Mouse (Mus musculus) kidney, embryonic 16.5 days (tissue): Measurements from ENCODE around the gene Olfr360. TPM values are rescaled to one million over a fixed set of nuclear protein-coding genes. Genes with fewer than 3 reads are reported as not detected.
"Not testable (repeated sequence)": the region's sequence is repeated elsewhere in the genome, so short reads cannot be mapped to it uniquely, and the experiment has no call there.

Experiments
- ATAC-seq: fragments of 200-750 bp; cut with Nextera tagmentation; 2 replicates; pipeline ENCODE4 v1.8.0; 2017; ENCODE audit warnings: moderate TSS enrichment; ENCODE audit not compliant: low FRiP score, low TSS enrichment
- H3K27ac ChIP-seq: fragments of 300-500 bp; sonication (generic); 2 replicates; pipeline ENCODE4 v1.5.1; 2014; ENCODE audit warnings: low read length
- H3K27me3 ChIP-seq: fragments of 300-500 bp; sonication (generic); 2 replicates; pipeline ENCODE4 v1.6.1; 2014; ENCODE audit warnings: low read length, control low read depth, mixed read lengths; ENCODE audit not compliant: insufficient read depth
- H3K36me3 ChIP-seq: fragments of 300-500 bp; sonication (generic); 2 replicates; pipeline ENCODE4 v1.6.1; 2014; ENCODE audit warnings: low read length, control low read depth, mixed read lengths; ENCODE audit not compliant: insufficient read depth
- H3K4me1 ChIP-seq: fragments of 300-500 bp; sonication (generic); 2 replicates; pipeline ENCODE4 v1.6.1; 2014; ENCODE audit warnings: low read length, control low read depth, mixed read lengths; ENCODE audit not compliant: insufficient read depth
- H3K4me2 ChIP-seq: fragments of 300-500 bp; sonication (generic); replicated peaks from 2 replicates; pipeline ENCODE4 v1.6.1; 2014; ENCODE audit warnings: low read depth, low read length
- H3K4me3 ChIP-seq: fragments of 300-500 bp; sonication (generic); 2 replicates; pipeline ENCODE4 v1.5.1; 2014; ENCODE audit warnings: mild to moderate bottlenecking, low read length
- H3K9ac ChIP-seq: fragments of 300-500 bp; sonication (generic); replicated peaks from 2 replicates; pipeline ENCODE4 v1.6.1; 2014; ENCODE audit warnings: low read length
- H3K9me3 ChIP-seq: fragments of 300-500 bp; sonication (generic); 2 replicates; pipeline ENCODE4 v1.6.1; 2016; ENCODE audit warnings: low read length, control low read depth
- WGBS: fragments of 180-500 bp; shearing (Covaris S2); extraction: QIAGEN DNeasy Blood & Tissue Kit; methylation state at CpG from one replicate; pipeline ENCODE4 v1.1.7; 2014; 5-methylcytosine and 5-hydroxymethylcytosine counted together
- polyA plus RNA-seq: library from polyadenylated mRNA; unstranded; fragments of >200 nt; fragmentation: Nextera tagmentation; extraction: Ambion mirVana; gene quantifications from 2 replicates; pipeline ENCODE4 v1.2.1, GENCODE M21; 2015

The Olfr360 gene
- not detected in 2 replicates for polyA plus RNA-seq

DNA sequence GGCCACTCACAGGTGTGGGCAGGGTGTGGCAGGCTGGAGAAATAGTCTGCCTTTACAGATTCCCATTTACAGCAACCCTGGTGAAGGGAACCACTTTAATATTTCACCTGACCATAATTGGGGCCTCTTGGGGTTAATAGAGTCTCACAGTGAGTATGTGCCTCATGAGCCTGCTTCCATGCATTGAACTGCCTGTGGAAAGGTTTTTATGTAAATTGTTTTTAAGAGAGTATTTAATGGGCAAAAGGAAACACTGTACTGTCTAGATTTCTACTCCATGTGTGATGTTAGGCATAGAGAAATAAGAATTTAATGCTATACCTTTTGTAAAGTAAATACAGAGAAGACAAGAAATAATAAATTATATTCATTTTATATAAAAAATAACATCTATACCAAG lies at the start of gene Olfr360:
TSS of gene Olfr360 (plus strand) at position 301 of the 400 bp plus-strand sequence.
- no peak for ATAC-seq
- Histone ChIP-seq H3K4me1 (no peaks in the 10 kb centered on the region), H3K36me3 (no peaks in the 10 kb centered on the region)

DNA sequence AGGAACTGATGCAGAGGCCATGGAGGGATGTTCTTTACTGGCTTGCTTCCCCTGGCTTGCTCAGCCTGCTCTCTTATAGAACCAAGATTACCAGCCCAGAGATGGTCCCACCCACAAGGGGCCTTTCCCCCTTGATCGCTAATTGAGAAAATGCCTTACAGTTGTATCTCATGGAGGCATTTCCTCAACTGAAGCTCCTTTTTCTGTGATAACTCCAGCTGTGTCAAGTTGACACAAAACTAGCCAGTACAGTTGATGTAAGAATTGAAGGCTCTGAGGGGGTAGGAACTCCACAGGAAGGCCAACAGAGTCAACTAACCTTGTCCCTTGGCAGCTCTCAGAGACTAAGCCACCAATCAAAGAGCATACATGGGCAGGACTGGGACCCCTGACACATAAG lies 23.6 kb downstream of the Olfr360 start, which contains the start of gene Olfr361:
TSS of gene Olfr361 (minus strand) at position 101 of the 400 bp plus-strand sequence.
- not testable (repeated sequence) for H3K36me3 ChIP-seq, H3K27ac ChIP-seq, H3K4me1 ChIP-seq, H3K9me3 ChIP-seq, ATAC-seq, H3K4me2 ChIP-seq, H3K27me3 ChIP-seq, H3K4me3 ChIP-seq, H3K9ac ChIP-seq
- WGBS: 50% methylated on average over 1 of the region's 1 CpGs

More for the DNA sequence above, at the start of gene Olfr360:
- H3K9me3 ChIP-seq: 0 out of 2 replicates have a peak, but pooled peaks cover under 1% of the 10 kb centered on the region
- H3K4me2 ChIP-seq: no peak within 1 kb of the TSS
- H3K27me3 ChIP-seq: no peaks in the 10 kb centered on the region
- no peak within 1 kb of the TSS for H3K27ac ChIP-seq
- H3K9ac ChIP-seq: no peak within 1 kb of the TSS
- H3K4me3 ChIP-seq: no peak within 1 kb of the TSS

DNA sequence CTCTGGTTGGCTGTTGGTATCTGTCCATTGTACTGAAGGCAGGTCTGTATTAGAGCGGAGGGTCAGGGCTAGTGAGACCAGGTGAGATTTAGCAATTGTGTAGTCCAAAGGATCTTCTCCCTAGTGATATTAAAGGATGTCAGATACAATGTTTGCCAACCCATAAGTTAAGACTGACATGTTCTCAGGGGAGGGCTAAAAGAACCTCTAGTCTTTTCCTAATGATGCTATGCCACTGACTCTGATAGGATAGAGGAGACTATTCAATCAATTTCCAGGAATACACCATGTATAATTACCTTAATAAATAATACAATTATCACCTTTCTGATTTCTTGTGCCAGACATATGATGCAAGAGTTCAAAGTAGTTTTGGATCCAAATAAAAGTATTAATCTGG lies 52.3 kb downstream of the Olfr360 start, which contains the start of gene Olfr362:
TSS of gene Olfr362 (minus strand) at position 101 of the 400 bp plus-strand sequence.
- 81% methylated on average over 1 of the region's 1 CpGs for WGBS
- no peak within 1 kb of the TSS for H3K4me3 ChIP-seq
- no peaks in the 10 kb centered on the region for H3K27me3 ChIP-seq
- no peaks in the 10 kb centered on the region for H3K4me1 ChIP-seq
- no peaks in the 10 kb centered on the region for H3K36me3 ChIP-seq
- ATAC-seq: no peak
- H3K27ac ChIP-seq: no peak within 1 kb of the TSS
- H3K9ac ChIP-seq: no peak within 1 kb of the TSS
- no peak within 1 kb of the TSS for H3K4me2 ChIP-seq
- H3K9me3 ChIP-seq: no peaks in the 10 kb centered on the region

Other genes with a start within 250 kb of the Olfr360 start
- not detected in 2 replicates for gene Olfr3, start 248.7 kb upstream of the Olfr360 start, polyA plus RNA-seq
- gene Olfr350, start 219.4 kb upstream of the Olfr360 start, polyA plus RNA-seq: not detected in 2 replicates
- not detected in 2 replicates for gene Olfr351, start 203.1 kb upstream of the Olfr360 start, polyA plus RNA-seq
- not detected in 2 replicates for gene Olfr352, start 197.3 kb upstream of the Olfr360 start, polyA plus RNA-seq
- gene Olfr353, start 172.8 kb upstream of the Olfr360 start, polyA plus RNA-seq: not detected in 2 replicates
- gene Olfr354, start 160.1 kb upstream of the Olfr360 start, polyA plus RNA-seq: not detected in 2 replicates
- not detected in 2 replicates for gene Olfr355, start 136.8 kb upstream of the Olfr360 start, polyA plus RNA-seq
- not detected in 2 replicates for gene Olfr356, start 128.6 kb upstream of the Olfr360 start, polyA plus RNA-seq
- gene Olfr357, start 71.9 kb upstream of the Olfr360 start, polyA plus RNA-seq: not detected in 2 replicates
- gene Olfr358, start 56.4 kb upstream of the Olfr360 start, polyA plus RNA-seq: not detected in 2 replicates
- not detected in 2 replicates for gene Olfr361, start 23.5 kb downstream of the Olfr360 start, polyA plus RNA-seq
- gene Olfr362, start 52.2 kb downstream of the Olfr360 start, polyA plus RNA-seq: not detected in 2 replicates
- gene Olfr364-ps1, start 73.6 kb downstream of the Olfr360 start, polyA plus RNA-seq: not detected in 2 replicates
- not detected in 2 replicates for gene Olfr365, start 122.5 kb downstream of the Olfr360 start, polyA plus RNA-seq
- not detected in 2 replicates for gene Olfr366, start 145.8 kb downstream of the Olfr360 start, polyA plus RNA-seq